Mouse (Mus musculus) cerebellum, postnatal 14 days (tissue): ENCODE measurements at regions not wholly inside any gene's neighbourhood (a gene's known extent, or its start where the extent isn't known, plus 50 kb on each side); places are given as distances from the start of the nearest gene placed in this dataset.

Experiments
- DNase-seq, 2 experiments: peaks; one replicate each; pipeline ENCODE4 v3.0.0; 2021; ENCODE audit warnings: mixed read lengths in 2 of 2

DNA sequence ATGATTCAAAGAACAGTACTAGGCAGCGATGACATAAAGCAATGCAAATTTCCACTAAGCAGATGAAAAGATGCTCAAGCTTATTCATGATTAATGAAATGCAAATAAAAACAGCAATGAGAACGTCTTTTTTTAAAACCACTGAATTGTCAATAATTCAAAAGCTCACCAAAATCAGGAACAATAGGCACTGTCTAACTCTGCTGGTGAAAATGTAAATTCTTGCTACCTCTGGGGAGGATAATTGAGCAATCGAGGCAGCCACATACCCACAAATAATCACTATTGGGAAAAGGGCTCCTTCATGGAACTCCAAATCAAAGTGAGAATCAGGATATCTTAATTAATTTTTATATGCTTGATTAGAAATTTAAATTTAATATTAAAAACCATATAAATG lies 663.3 kb downstream of the Smarca1 start:
- no peak for DNase-seq

DNA sequence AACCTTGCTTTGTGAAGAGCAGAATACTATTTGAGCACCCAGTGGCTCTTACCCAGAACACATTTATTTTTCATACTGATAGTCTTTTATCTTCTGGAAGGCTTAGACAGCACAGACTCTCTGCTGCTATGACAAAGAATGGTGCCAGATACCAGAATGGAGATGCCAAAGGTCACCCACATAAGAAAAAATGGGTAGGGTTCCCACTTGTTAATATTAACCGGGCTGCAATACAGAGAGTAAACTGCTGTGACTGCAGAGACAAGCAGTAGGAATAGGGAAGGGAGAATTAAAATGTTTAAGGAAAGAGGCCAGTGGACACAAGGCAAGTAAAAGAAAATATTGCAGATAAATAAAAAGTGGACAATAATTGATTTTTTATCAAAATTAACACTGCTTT lies 709.9 kb downstream of the Smarca1 start:
- DNase-seq = no peak

DNA sequence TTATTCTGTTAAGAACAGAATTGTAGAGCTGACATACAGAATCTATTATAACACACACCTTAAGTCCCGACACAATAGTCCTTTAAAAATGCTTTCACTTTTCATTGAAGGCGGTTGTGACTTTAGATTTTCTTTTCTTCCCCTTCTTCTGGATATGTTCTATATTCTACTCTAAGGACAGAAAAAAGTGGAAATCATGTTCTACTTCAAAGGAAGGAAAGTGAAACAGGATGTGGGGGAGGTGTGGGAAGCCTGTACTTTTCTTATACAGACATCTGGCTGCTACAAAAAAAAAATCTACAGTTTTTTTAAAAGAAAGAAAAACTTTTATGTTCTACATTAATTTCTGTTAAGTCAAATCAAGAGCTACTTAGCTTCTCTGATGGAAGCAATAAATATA lies 735.0 kb downstream of the Smarca1 start:
- no peak for DNase-seq

DNA sequence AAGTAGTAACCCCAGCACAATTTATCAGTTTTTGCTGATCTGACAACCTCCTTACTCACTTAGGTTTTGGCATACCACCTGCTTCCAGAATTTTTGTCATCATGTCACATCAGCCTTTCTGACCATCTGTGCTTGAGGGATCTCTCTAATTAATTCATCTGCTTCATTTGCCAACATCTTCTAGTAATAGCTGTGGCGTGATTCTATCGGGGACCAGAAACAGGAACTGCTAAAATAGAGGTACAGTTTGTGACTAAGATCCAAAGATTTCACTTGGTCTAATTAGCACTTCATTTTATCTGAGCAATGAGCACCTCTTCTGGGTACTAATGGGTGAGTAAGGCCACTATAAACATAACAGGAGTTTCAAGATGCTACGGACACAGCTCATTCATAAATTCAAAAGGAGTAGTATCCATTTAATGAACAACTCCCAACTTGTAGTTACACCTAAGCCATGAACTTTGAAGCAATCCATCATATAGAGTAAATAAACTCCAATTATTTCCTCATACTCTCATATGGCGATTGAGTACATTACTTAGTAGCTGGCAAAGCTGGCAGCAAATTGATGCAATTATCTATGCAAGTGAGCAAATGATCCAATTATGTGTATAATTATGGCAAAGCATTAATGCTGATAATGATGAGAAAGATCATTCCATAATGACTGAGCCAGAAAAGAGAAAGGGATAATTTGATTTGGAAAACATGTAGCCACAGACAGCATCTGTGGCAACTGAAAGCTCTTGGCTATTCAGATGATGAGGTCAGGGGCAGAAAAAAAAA lies 768.4 kb downstream of the Smarca1 start:
- DNase-seq = peak in 1 of 2 experiments; percentile 0
